Mouse (Mus musculus) olfactory bulb, adult 2 months (tissue): ENCODE data around the gene Btnl1.

Experiments
- CTCF ChIP-seq: fragments of 200-500 bp; IDR thresholded peaks from 2 replicates; pipeline ENCODE4 v1.5.1; 2012; ENCODE audit warnings: low read depth, mild to moderate bottlenecking, low read length, moderate library complexity; ENCODE audit not compliant: insufficient read depth
- POLR2A ChIP-seq: fragments of 200-500 bp; IDR thresholded peaks from 2 replicates; pipeline ENCODE4 v1.6.1; 2012; ENCODE audit warnings: mild to moderate bottlenecking, low read depth, low read length, moderate library complexity; ENCODE audit not compliant: insufficient read depth

DNA sequence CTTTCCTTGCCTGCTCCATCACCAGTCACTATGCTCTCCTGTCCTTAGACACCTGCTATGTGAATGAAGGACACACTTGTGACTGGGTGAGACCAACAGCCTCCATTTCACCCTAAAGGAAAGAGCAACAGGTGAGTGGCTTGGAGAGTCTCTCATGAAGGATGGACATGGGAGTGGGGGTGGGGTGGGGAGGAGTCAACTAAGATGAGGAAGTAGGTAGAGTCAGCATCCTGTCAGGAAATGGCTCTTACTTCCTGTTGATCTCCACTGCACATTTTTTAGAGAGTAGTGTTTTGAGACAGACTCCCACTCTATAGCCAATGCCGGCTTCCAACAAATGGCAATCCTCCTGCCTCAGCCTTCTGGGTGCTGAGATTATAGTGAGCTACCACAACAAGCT is 22.0 kb upstream of the Btnl1 start:
- TF ChIP-seq CTCF: no peak
- no peak for TF ChIP-seq POLR2A
